Mouse (Mus musculus) Patski (cell line): ENCODE results near the gene Zdhhc8. TPM values are rescaled to one million over a fixed set of nuclear protein-coding genes. Genes with fewer than 3 reads are reported as not detected.

Experiments
- ATAC-seq: fragments of 100-300 bp; one replicate; pipeline ENCODE4 v1.8.0; 2021
- CTCF ChIA-PET: fragments of 350-600 bp; sonication (Branson Sonifier 250); formaldehyde crosslinking; loops from one replicate; lab custom pipeline; 2022; ENCODE audit warnings: inconsistent platforms; lab: Charles Lee
- POLR2A ChIA-PET: fragments of 350-600 bp; sonication (Branson Sonifier 250); formaldehyde crosslinking; loops from one replicate; lab custom pipeline; 2022; ENCODE audit warnings: antibody characterized with exemption, inconsistent platforms; lab: Charles Lee
- DNase-seq: peaks from one replicate; pipeline ENCODE4 v3.0.0-alpha.2; 2011; ENCODE audit warnings: low read depth, low spot score
- H3K27me3 ChIP-seq: fragments of 371-371 bp; one replicate; pipeline ENCODE4 v1.5.1; 2021
- CTCF ChIP-seq: fragments of 100-300 bp; IDR thresholded peaks from one replicate; pipeline ENCODE4 v1.5.1; 2021
- in situ Hi-C: fragments of 300-500 bp; cut with MboI; formaldehyde crosslinking; loops from 3 replicates; pipeline ENCODE4 v1.11.1; 2018; ENCODE audit warnings: low pct_unique_long_range_greater_than_20kb, mixed read lengths
- polyA plus RNA-seq: library from polyadenylated mRNA; unstranded; gene quantifications from one replicate; pipeline ENCODE4 v1.2.3, GENCODE M21; 2021

The Zdhhc8 gene
- polyA plus RNA-seq, 1 experiment from 2014 or later = 34.4 TPM

GRCm38 (mm10) chr16:18217579-18217978 lies 17.4 kb downstream of the Zdhhc8 start, which contains the start of gene Ccdc188:
Gene Ccdc188, plus strand, starts transcription at chr16:18217879.
- TF ChIP-seq CTCF = no peak
- no peak for DNase-seq
- no peaks in the 10 kb centered on the region for H3K27me3 ChIP-seq
- in situ Hi-C loops = no loop called here
- no peak for ATAC-seq
- POLR2A ChIA-PET = no interaction called here
- CTCF ChIA-PET = no interaction called here

DNA sequence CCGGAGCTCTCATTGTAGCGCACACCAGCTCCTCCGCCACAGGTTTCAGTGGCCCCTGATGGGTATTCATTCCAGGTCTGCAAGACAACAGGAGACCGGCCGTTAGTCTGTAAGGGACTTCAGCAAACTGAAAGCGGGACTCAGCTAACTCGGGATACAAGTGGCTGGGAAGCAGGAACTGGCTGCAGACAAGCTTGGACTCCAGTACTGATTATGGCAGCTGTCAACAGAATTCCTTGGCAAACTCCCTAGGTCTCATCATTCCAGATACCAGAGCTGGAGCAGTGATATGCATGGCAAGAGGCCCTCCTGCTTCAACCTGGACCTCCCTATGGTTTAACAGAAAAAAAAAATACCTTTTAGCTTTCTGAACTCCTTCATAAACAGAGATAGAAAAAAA lies 20.1 kb downstream of the Zdhhc8 start:
- ATAC-seq (no peak), DNase-seq (no peak)
- in situ Hi-C loops = loop anchor here (5.0 kb wide), 3 partner anchors 38 to 163 kb away; partner anchors contain the start of gene Dgcr6
- H3K27me3 ChIP-seq = no peaks in the 10 kb centered on the region
- ChIA-PET CTCF (no interaction called here), POLR2A (no interaction called here)
- no peak for TF ChIP-seq CTCF

DNA sequence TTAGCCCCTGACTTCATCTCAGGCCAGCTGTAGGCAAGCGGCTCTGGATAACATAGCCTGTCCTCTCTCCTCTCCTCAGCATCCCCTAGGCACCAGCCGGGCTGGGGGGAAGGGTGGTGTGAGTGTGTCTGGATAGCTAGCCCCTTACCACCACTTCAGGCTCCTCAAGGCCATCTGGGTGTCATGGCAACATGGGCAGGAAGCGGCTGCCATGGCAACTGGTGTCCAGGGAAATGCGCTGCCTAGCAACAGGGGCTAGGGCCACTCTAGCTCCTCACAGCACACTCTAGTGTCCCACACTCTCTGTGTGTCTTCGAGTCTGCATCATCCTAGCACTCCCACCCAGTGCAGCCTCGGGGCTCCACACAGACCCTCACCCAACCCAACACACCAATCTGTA lies 21.2 kb downstream of the Zdhhc8 start:
- ChIA-PET POLR2A (no interaction called here), CTCF (interaction anchor here (3.9 kb wide), 1 partner anchor 162 kb away, joined by 16 read pairs; the partner anchor contains the start of gene Dgcr6)
- no peaks in the 10 kb centered on the region for H3K27me3 ChIP-seq
- ATAC-seq (no peak), DNase-seq (no peak)
- in situ Hi-C loops = loop anchor here (5.0 kb wide), 3 partner anchors 36 to 161 kb away; partner anchors contain the start of gene Dgcr6
- TF ChIP-seq CTCF = no peak

DNA sequence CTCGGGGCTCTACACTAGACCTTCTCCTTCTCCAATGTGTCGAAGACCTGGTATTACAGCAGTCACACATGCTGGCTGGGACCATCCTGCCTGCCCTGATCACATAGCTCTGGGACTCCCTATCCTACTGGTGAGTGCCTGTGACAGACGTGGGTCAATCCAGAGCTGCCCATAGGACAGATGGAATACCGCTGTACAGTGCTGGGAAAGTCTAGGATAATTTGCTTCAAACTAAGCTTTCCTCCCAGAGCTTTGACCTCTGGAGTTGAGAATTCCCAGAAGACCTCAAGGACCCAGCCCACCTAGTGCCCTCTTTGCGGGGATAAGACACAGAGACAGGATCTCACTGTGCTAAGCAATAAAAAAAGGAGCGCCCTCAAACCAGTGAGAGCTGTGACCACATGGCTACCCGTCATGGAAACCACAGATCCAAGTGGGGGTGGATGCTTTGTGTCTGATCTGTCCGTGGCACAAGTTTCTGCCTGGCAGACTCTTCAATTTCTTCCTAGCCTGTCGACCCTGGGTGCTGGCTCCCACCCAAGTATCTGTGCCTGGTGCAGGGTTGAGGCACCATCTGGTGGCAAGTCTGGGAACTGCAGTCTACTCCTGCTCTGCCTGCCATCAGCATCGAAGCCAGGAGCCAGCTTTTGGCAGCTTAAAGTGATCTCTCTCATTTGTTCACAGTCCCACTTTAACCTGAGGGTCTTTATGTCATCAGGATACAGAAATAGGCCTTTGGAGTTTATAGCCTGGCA lies 23.3 kb downstream of the Zdhhc8 start:
- CTCF ChIA-PET = interaction anchor here (0.8 to 3.9 kb wide), 24 partner anchors 10 to 164 kb away, joined by 3 to 36 read pairs (median 8); partner anchors contain the start of gene Dgcr6
- peak; percentile 10 for DNase-seq
- peaks cover 4% of the 10 kb centered on the region for H3K27me3 ChIP-seq
- TF ChIP-seq CTCF = no peak
- in situ Hi-C loops = loop anchor here (5.0 kb wide), 3 partner anchors 34 to 159 kb away; partner anchors contain the start of gene Dgcr6
- POLR2A ChIA-PET = interaction anchor here (0.6 kb wide), 1 partner anchor 93 kb away, joined by 3 read pairs; no protein-coding TSS in a partner anchor
- no peak for ATAC-seq

DNA sequence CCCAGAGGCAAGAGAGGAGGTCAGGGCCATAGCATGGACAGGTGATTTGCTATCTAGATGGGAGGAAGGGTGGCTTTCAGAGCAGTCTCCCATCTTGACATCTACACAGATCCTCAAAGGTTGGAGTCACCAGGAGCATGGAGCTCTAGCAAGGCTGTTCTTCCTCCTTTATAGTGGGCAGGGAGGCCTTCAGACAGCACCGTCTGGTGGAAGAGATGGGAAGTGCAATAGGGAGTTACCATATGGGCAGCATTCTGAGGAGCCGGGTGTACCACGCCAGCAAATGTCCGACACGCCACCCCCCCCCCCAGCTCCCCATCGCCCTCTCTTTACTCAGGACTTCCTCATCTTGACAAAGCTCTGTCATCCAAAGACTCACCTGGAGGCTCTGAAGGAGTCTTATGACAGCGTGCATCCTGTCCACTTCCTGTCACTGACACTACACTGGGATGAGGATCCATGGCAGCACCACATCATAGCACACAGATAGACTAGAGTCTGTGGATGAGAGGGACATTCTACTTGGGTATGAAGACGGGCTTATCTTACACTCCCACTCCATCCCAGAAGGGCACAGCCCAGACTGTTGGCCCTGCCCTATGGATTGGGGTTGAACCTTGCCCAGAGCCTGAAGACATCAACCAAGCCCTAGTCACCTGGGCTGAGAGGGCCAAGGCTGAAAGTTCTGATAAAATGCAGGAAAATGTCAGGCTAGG lies 24.1 kb downstream of the Zdhhc8 start:
- TF ChIP-seq CTCF = no peak
- CTCF ChIA-PET = interaction anchor here (0.6 to 3.9 kb wide), 28 partner anchors 9 to 163 kb away, joined by 3 to 36 read pairs (median 6); partner anchors contain the start of gene Dgcr6
- peaks cover 11% of the 10 kb centered on the region for H3K27me3 ChIP-seq
- ATAC-seq = no peak
- no peak for DNase-seq
- in situ Hi-C loops = loop anchor here (5.0 kb wide), 3 partner anchors 34 to 159 kb away; partner anchors contain the start of gene Dgcr6
- POLR2A ChIA-PET = interaction anchor here (0.6 kb wide), 1 partner anchor 92 kb away, joined by 3 read pairs; no protein-coding TSS in a partner anchor

- peaks cover 14% of the 10 kb centered on the region for H3K27me3 ChIP-seq
- in situ Hi-C loops = no loop called here
- ATAC-seq = no peak
- POLR2A ChIA-PET = no interaction called here
- DNase-seq = no peak
- CTCF ChIA-PET = interaction anchor here (3.0 kb wide), 1 partner anchor 31 kb away, joined by 7 read pairs; no protein-coding TSS in a partner anchor
- TF ChIP-seq CTCF = no peak
These were observed 31.4 kb downstream of the Zdhhc8 start for GRCm38 (mm10) chr16:18203430-18204091.

DNA sequence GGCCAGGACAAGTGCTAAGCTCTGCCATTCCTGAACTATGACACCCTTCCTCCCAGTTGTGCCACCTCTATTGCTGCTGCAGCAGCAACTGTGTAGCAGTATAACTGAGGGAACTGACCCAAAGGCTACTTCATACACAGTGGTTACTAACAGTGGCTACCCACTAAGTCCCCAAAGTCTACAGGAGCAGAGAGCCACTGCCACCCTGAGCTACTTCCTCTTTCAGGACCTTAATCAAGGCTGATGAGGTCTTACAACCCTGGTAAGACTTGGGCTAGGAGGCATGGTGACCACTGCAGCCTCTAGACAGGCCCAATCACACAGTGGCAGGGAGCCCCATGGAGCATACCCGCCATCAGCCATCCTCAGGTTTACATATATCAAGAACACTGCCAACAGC lies 32.9 kb downstream of the Zdhhc8 start:
- POLR2A ChIA-PET = interaction anchor here (0.6 kb wide), 1 partner anchor 137 kb away, joined by 3 read pairs; no protein-coding TSS in a partner anchor
- TF ChIP-seq CTCF = no peak
- in situ Hi-C loops = no loop called here
- H3K27me3 ChIP-seq = peaks cover 17% of the 10 kb centered on the region
- CTCF ChIA-PET = interaction anchor here (0.8 to 3.0 kb wide), 5 partner anchors 9 to 94 kb away, joined by 3 to 15 read pairs (median 3); no protein-coding TSS in a partner anchor
- DNase-seq = no peak
- ATAC-seq = no peak

DNA sequence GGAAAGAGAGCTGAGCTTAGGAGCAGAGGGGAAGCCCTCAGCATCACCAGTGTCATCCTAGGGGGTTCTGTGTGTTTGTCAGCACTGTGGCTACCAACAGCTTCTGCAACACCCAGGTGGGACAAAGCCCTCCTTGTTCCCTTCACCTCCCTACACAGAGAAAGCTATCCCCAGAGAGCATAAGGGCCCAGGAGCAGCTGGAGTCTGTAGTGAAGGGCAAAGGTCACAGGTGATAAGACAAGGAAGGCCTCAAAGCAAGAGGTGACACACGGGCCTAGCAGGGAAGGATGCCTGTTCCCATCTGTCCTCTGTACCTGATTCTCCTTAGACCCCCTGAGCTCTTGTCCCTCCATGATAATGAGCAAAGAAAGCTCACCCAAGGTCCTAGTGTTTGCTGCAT lies 33.3 kb downstream of the Zdhhc8 start:
- in situ Hi-C loops = no loop called here
- ChIA-PET POLR2A (interaction anchor here (0.8 kb wide), 1 partner anchor 29 kb away, joined by 3 read pairs; no protein-coding TSS in a partner anchor), CTCF (interaction anchor here (1.1 to 3.0 kb wide), 4 partner anchors 9 to 94 kb away, joined by 3 to 15 read pairs (median 5); no protein-coding TSS in a partner anchor)
- no peak for ATAC-seq
- no peak for TF ChIP-seq CTCF
- no peak for DNase-seq
- peaks cover 14% of the 10 kb centered on the region for H3K27me3 ChIP-seq

- H3K27me3 ChIP-seq = peaks cover 3% of the 10 kb centered on the region
- DNase-seq (no peak), ATAC-seq (no peak)
- TF ChIP-seq CTCF = no peak
- ChIA-PET POLR2A (no interaction called here), CTCF (interaction anchor here (4.8 kb wide), 1 partner anchor 11 kb away, joined by 25 read pairs; no protein-coding TSS in a partner anchor)
- in situ Hi-C loops = no loop called here
These were observed 34.9 kb downstream of the Zdhhc8 start for GRCm38 (mm10) chr16:18200062-18200461.
